Mouse (Mus musculus) E14TG2a.4 (cell line): ENCODE measurements around the gene Clec2i.

Experiments used
- CTCF ChIP-seq: conservative IDR thresholded peaks from 2 replicates; pipeline ENCODE4 v1.5.1; 2014; ENCODE audit warnings: low read length
- NANOG ChIP-seq: IDR thresholded peaks from 2 replicates; pipeline ENCODE4 v1.6.1; 2014; ENCODE audit warnings: borderline replicate concordance, low read length, mixed read lengths
- POU5F1 ChIP-seq: IDR thresholded peaks from 2 replicates; pipeline ENCODE4 v1.6.1; 2014; ENCODE audit warnings: low read length, borderline replicate concordance

- TF ChIP-seq CTCF (no peak), NANOG (no peak), POU5F1 (no peak)
These were observed 12.7 kb downstream of the Clec2i start for GRCm38 (mm10) chr6:128900044-128900443.
